Mouse (Mus musculus) MEL (cell line): Measurements from ENCODE around the gene Unc13a. TPM values are rescaled to one million over a fixed set of nuclear protein-coding genes. Genes with fewer than 3 reads are reported as not detected.

Experiments
- DNase-seq: peaks from one replicate; pipeline ENCODE4 v3.0.0; 2011; ENCODE audit warnings: low read depth, low spot score
- H3K27ac ChIP-seq: 2 replicates; pipeline ENCODE4 v1.5.1; 2012; ENCODE audit warnings: low read depth, mild to moderate bottlenecking, control low read depth, low read length, moderate library complexity; ENCODE audit not compliant: control insufficient read depth
- H3K27me3 ChIP-seq, 2 experiments: fragments of 150-350 bp in 1 of 2; sonication (generic) in 1 of 2; 2 replicates each; pipeline ENCODE4 v1.6.1; 2012; ENCODE audit warnings: low read length in 2 of 2, mild to moderate bottlenecking in 2 of 2, improper control_type of control experiment in 1 of 2, moderate library complexity in 1 of 2; ENCODE audit not compliant: insufficient read depth in 2 of 2, control insufficient read depth in 1 of 2
- H3K36me3 ChIP-seq, 2 experiments: 2 replicates each; pipeline ENCODE4 v1.6.1; 2012 to 2014; ENCODE audit warnings: low read length in 2 of 2, improper control_type of control experiment in 1 of 2, inconsistent platforms in 1 of 2, mild to moderate bottlenecking in 1 of 2; ENCODE audit not compliant: insufficient read depth in 2 of 2, control insufficient read depth in 1 of 2
- H3K4me1 ChIP-seq, 2 experiments: fragments of 150-350 bp in 1 of 2; sonication (generic) in 1 of 2; 2 replicates each; pipeline ENCODE4 v1.6.1; 2012; ENCODE audit warnings: low read length in 2 of 2, improper control_type of control experiment in 1 of 2, mild to moderate bottlenecking in 1 of 2; ENCODE audit not compliant: insufficient read depth in 2 of 2, control insufficient read depth in 1 of 2
- H3K4me3 ChIP-seq, 2 experiments: fragments of 150-350 bp in 1 of 2; sonication (generic) in 1 of 2; 2 replicates each; pipeline ENCODE4 v1.5.1; 2012; ENCODE audit warnings: low read depth in 2 of 2, low read length in 2 of 2, mild to moderate bottlenecking in 2 of 2, moderate library complexity in 2 of 2, control low read depth in 1 of 2, improper control_type of control experiment in 1 of 2; ENCODE audit not compliant: control insufficient read depth in 1 of 2, insufficient read depth in 1 of 2
- H3K79me2 ChIP-seq: 2 replicates; pipeline ENCODE4 v1.6.1; 2012; ENCODE audit warnings: mild to moderate bottlenecking, low read length, moderate library complexity; ENCODE audit not compliant: control insufficient read depth, poor library complexity, insufficient read depth
- H3K9ac ChIP-seq: 2 replicates; pipeline ENCODE4 v1.6.1; 2012; ENCODE audit warnings: low read depth, mild to moderate bottlenecking, control low read depth, low read length, moderate library complexity; ENCODE audit not compliant: control insufficient read depth, poor library complexity, severe bottlenecking
- H3K9me3 ChIP-seq: fragments of 150-350 bp; sonication (generic); replicated peaks from 2 replicates; pipeline ENCODE4 v1.6.1; 2012; ENCODE audit warnings: mild to moderate bottlenecking, low read length, improper control_type of control experiment, moderate library complexity; ENCODE audit not compliant: insufficient read depth
- CHD1 ChIP-seq: IDR thresholded peaks from 2 replicates; pipeline ENCODE4 v1.6.1; 2012; ENCODE audit warnings: low read depth, mild to moderate bottlenecking, inconsistent platforms, low read length, improper control_type of control experiment
- CTCF ChIP-seq, 3 experiments: IDR thresholded peaks in 2 of 3; conservative IDR thresholded peaks in 1 of 3; 2 replicates each; pipeline ENCODE4 v1.5.1; 2011 to 2012; ENCODE audit warnings: low read length in 3 of 3, low read depth in 2 of 3, mild to moderate bottlenecking in 2 of 3, improper control_type of control experiment in 1 of 3, inconsistent platforms in 1 of 3, mixed read lengths in 1 of 3, moderate library complexity in 1 of 3; ENCODE audit not compliant: control insufficient read depth in 1 of 3, insufficient read depth in 1 of 3, poor library complexity in 1 of 3, severe bottlenecking in 1 of 3
- E2F4 ChIP-seq: IDR thresholded peaks from 2 replicates; pipeline ENCODE4 v1.6.1; 2011; ENCODE audit warnings: low read depth, low read length, improper control_type of control experiment, borderline replicate concordance
- ELF1 ChIP-seq: IDR thresholded peaks from 2 replicates; pipeline ENCODE4 v1.6.1; 2014; ENCODE audit warnings: low read depth, mild to moderate bottlenecking, inconsistent platforms, low read length, improper control_type of control experiment, moderate library complexity
- ETS1 ChIP-seq: IDR thresholded peaks from 2 replicates; pipeline ENCODE4 v1.6.1; 2012; ENCODE audit warnings: low read depth, mild to moderate bottlenecking, inconsistent platforms, low read length, improper control_type of control experiment, moderate library complexity
- KAT2A ChIP-seq: conservative IDR thresholded peaks from 2 replicates; pipeline ENCODE4 v1.6.1; 2012; ENCODE audit warnings: low read depth, low read length, improper control_type of control experiment, inconsistent platforms
- MAFK ChIP-seq: IDR thresholded peaks from 2 replicates; pipeline ENCODE4 v1.6.1; 2011; ENCODE audit warnings: low read depth, mild to moderate bottlenecking, low read length, improper control_type of control experiment, borderline replicate concordance
- MAX ChIP-seq: IDR thresholded peaks from 2 replicates; pipeline ENCODE4 v1.6.1; 2011; ENCODE audit warnings: low read length, improper control_type of control experiment
- MAZ ChIP-seq: IDR thresholded peaks from 2 replicates; pipeline ENCODE4 v1.6.1; 2012; ENCODE audit warnings: low read depth, mild to moderate bottlenecking, inconsistent platforms, low read length, improper control_type of control experiment
- MXI1 ChIP-seq: IDR thresholded peaks from 2 replicates; pipeline ENCODE4 v1.6.1; 2011; ENCODE audit warnings: mild to moderate bottlenecking, low read depth, low read length, improper control_type of control experiment
- POLR2AphosphoS2 ChIP-seq: IDR thresholded peaks from 2 replicates; pipeline ENCODE4 v1.6.1; 2011; ENCODE audit warnings: low read length, improper control_type of control experiment
- POLR2AphosphoS5 ChIP-seq: IDR thresholded peaks from 2 replicates; pipeline ENCODE4 v1.6.1; 2012; ENCODE audit warnings: low read depth, borderline replicate concordance, mild to moderate bottlenecking, inconsistent platforms, low read length, moderate library complexity, mixed read lengths
- RCOR1 ChIP-seq: IDR thresholded peaks from 2 replicates; pipeline ENCODE4 v1.6.1; 2012; ENCODE audit warnings: low read depth, mild to moderate bottlenecking, inconsistent platforms, low read length, improper control_type of control experiment
- SIN3A ChIP-seq: IDR thresholded peaks from 2 replicates; pipeline ENCODE4 v1.6.1; 2012; ENCODE audit warnings: low read length, improper control_type of control experiment, inconsistent platforms
- TAL1 ChIP-seq: IDR thresholded peaks from 2 replicates; pipeline ENCODE4 v1.6.1; 2012; ENCODE audit warnings: mild to moderate bottlenecking, inconsistent platforms, low read length, moderate library complexity, mixed read lengths
- TBP ChIP-seq: IDR thresholded peaks from 2 replicates; pipeline ENCODE4 v1.8.0; 2011; ENCODE audit warnings: low read depth, low read length, improper control_type of control experiment
- TCF12 ChIP-seq: IDR thresholded peaks from 2 replicates; pipeline ENCODE4 v1.6.1; 2014; ENCODE audit warnings: low read depth, mild to moderate bottlenecking, inconsistent platforms, low read length, improper control_type of control experiment, moderate library complexity
- UBTF ChIP-seq: IDR thresholded peaks from 2 replicates; pipeline ENCODE4 v1.6.1; 2012; ENCODE audit warnings: low read depth, mild to moderate bottlenecking, inconsistent platforms, low read length, improper control_type of control experiment, moderate library complexity, borderline replicate concordance; ENCODE audit not compliant: insufficient read depth
- ZC3H11A ChIP-seq: IDR thresholded peaks from 2 replicates; pipeline ENCODE4 v1.6.1; 2012; ENCODE audit warnings: low read depth, mild to moderate bottlenecking, inconsistent platforms, low read length, improper control_type of control experiment
- ZKSCAN1 ChIP-seq: IDR thresholded peaks from 2 replicates; pipeline ENCODE4 v1.6.1; 2012; ENCODE audit warnings: low read depth, mild to moderate bottlenecking, inconsistent platforms, low read length, improper control_type of control experiment, moderate library complexity
- polyA plus RNA-seq, 2 experiments: library from polyadenylated mRNA; stranded (reverse) in 1 of 2; unstranded in 1 of 2; fragments of >175 nt in 1 of 2; fragments of >200 nt in 1 of 2; gene quantifications; 2 replicates each; pipeline versions ENCODE4 v1.2.1 to v1.2.4; 2012; ENCODE audit warnings: low replicate concordance in 2 of 2, low read depth in 1 of 2; ENCODE audit not compliant: insufficient read length in 2 of 2, insufficient read depth in 1 of 2, missing spikeins in 1 of 2
- total RNA-seq: library from RNA; depleted of rRNA; stranded (reverse); fragments of 300-350 nt; gene quantifications from 2 replicates; pipeline ENCODE4 v1.2.3, GENCODE M21; 2012

The Unc13a gene
- total and polyA plus RNA-seq, 3 experiments = 0.81 to 3.6 TPM; not detected in 1

DNA sequence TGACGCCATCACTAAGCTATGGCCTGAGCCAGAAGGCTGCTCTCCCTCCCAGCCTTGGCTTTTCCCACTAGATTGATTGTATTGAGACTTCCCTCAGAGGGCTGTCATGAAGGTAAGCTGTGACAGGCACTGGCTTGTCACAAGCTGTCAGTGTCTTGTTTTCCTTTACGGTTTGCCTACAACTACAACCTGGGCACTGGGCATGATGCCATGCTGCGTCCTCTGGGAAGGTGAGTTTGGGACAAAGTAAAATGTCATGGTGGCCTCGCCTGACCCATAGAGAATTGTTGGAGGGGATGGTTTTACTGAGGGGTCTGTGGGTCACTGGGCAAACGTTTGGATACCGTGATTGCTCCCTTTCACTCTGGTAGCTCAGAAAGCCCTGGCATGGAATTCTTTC lies 33.2 kb downstream of the Unc13a start:
- H3K9me3 ChIP-seq = no peaks in the 10 kb centered on the region
- H3K4me3 ChIP-seq = no peak overlapping the region
- H3K36me3 ChIP-seq = no peaks in the 10 kb centered on the region
- no peak overlapping the region for H3K27ac ChIP-seq
- no peak overlapping the region for H3K9ac ChIP-seq
- DNase-seq = no peak
- H3K4me1 ChIP-seq = no peaks in the 10 kb centered on the region
- no peak for TF ChIP-seq TBP
- no peak for TF ChIP-seq TCF12
- no peak for TF ChIP-seq KAT2A
- no peak for TF ChIP-seq POLR2AphosphoS5
- TF ChIP-seq TAL1 = no peak
- TF ChIP-seq CHD1 = no peak
- no peak for TF ChIP-seq SIN3A
- no peak for TF ChIP-seq MAX
- TF ChIP-seq UBTF = no peak
- no peak for TF ChIP-seq MAZ
- TF ChIP-seq MXI1 = no peak
- TF ChIP-seq ZC3H11A = no peak
- TF ChIP-seq ETS1 = no peak
- no peaks in the 10 kb centered on the region for H3K27me3 ChIP-seq
- no peaks in the 10 kb centered on the region for H3K79me2 ChIP-seq

DNA sequence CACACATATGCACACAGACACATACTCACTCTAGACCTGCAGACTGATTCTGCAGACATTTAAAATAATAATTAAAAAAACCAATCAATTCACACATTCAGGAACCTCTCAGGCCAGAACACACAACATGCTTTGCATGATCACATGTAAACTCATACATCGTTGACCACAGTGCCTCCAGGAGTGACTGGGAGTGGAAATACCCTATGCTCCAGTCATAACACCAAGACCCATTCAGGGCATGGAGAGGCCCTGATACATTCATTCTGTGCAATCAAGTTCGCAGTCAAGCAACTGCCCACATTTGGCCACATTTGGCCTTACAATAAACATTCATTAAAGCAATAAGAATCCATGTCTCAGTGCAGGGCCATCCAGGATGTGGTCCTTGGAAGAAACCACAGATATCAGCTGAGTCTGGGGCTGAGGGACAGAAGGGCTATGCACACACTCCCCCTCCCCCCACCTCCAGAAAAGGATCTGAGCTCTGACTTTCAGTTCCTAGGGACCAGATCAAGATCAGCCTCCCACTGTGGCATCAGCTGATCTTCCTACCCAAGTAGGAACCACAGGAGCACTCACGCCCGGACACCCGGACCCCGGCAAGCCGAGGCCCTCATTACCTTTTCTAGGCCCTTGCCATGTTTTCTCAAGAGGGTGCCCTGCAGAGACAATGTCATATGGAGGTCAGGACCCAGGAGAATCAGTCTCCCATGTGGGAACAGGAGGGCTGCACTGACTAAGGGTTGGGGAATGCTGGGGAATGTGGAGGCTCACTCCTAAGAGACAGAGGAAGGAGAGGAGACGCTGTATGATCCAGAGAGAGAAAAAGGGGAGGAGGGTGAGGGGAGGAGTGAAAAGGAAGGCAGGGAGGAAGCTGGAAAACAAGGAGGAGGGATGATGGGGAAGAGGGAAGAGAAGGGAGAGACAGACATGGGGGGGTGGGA lies 34.1 kb downstream of the Unc13a start:
- H3K79me2 ChIP-seq = no peaks in the 10 kb centered on the region
- TF ChIP-seq MAFK (no peak), E2F4 (no peak), RCOR1 (no peak), CTCF (IDR thresholded peaks at IDR 0.05 in 2 of 3, conservative IDR thresholded peaks at IDR 0.05 in 1 of 3; ENCODE audit: control insufficient read depth in 1 of 3, insufficient read depth in 1 of 3, low read depth in 2 of 3, low read length in 3 of 3, poor library complexity in 1 of 3, severe bottlenecking in 1 of 3) (no peak), ELF1 (no peak), CHD1 (no peak), POLR2AphosphoS2 (no peak), ZKSCAN1 (no peak), MAX (no peak)
- H3K27me3 ChIP-seq = no peaks in the 10 kb centered on the region
- H3K4me1 ChIP-seq = peaks cover 0 to 6% of the 10 kb centered on the region in 2 experiments; a peak in 1 of 4 replicates
- no peak for DNase-seq
- H3K9ac ChIP-seq = no peak overlapping the region
- peaks cover 0 to 3% of the 10 kb centered on the region in 2 experiments; a peak in 2 of 4 replicates for H3K36me3 ChIP-seq
- no peak overlapping the region for H3K27ac ChIP-seq
- no peak overlapping the region for H3K4me3 ChIP-seq
- no peaks in the 10 kb centered on the region for H3K9me3 ChIP-seq
